Mouse (Mus musculus) heart, embryonic 10.5 days (tissue): ENCODE measurements at regions not wholly inside any gene's neighbourhood (a gene's known extent, or its start where the extent isn't known, plus 50 kb on each side); places are given as distances from the start of the nearest gene placed in this dataset. TPM values are rescaled to one million over a fixed set of nuclear protein-coding genes. Genes with fewer than 3 reads are reported as not detected.

ENCODE experiments used
- microRNA-seq: library from miRNA; unstranded; fragments of <30 nt; microRNA quantifications from one replicate; pipeline ENCODE4, GENCODE M21; 2017

Small RNAs in the stretch of these regions (microRNA-seq; reads per million reads assigned to microRNA genes)
- not detected for gene Mir8117
